Mouse (Mus musculus): ENCODE results near the gene Pdzd2.
A peak's percentile ranks its signal among the peaks of the same experiment; 100 is the strongest.

Pdzd2 gene

GRCm38 (mm10) chr15:12577715-12578114 lies 162.0 kb downstream of the Pdzd2 start:
- no peak for DNase-seq (ENCODE audit: low spot score in 2 of 2)

GRCm38 (mm10) chr15:12577054-12577696 lies 162.5 kb downstream of the Pdzd2 start:
- peak in 1 of 2 experiments; percentile 38 for DNase-seq (ENCODE audit: low spot score in 2 of 2)

- DNase-seq (ENCODE audit: low spot score in 2 of 2), result no peak
These were observed 166.1 kb downstream of the Pdzd2 start for GRCm38 (mm10) chr15:12573621-12574020.

- no peak for DNase-seq (ENCODE audit: low spot score in 2 of 2)
These were observed 168.6 kb downstream of the Pdzd2 start for GRCm38 (mm10) chr15:12571168-12571567.

- no peak for DNase-seq (ENCODE audit: low spot score in 2 of 2)
These were observed 172.9 kb downstream of the Pdzd2 start for GRCm38 (mm10) chr15:12566637-12567440.

GRCm38 (mm10) chr15:12565281-12565680 lies 174.4 kb downstream of the Pdzd2 start:
- no peak for DNase-seq (ENCODE audit: low spot score in 2 of 2)

- DNase-seq (ENCODE audit: low spot score in 2 of 2), result no peak
These were observed 179.2 kb downstream of the Pdzd2 start for GRCm38 (mm10) chr15:12560505-12560904.

GRCm38 (mm10) chr15:12557663-12558436 lies 181.9 kb downstream of the Pdzd2 start:
- DNase-seq (ENCODE audit: low spot score in 2 of 2), result no peak

- no peak for DNase-seq (ENCODE audit: low spot score in 2 of 2)
These were observed 186.5 kb downstream of the Pdzd2 start for GRCm38 (mm10) chr15:12553211-12553610.

- no peak for DNase-seq (ENCODE audit: low spot score in 2 of 2)
These were observed 188.8 kb downstream of the Pdzd2 start for GRCm38 (mm10) chr15:12550919-12551318.

GRCm38 (mm10) chr15:12550376-12550775 lies 189.3 kb downstream of the Pdzd2 start:
- no peak for DNase-seq (ENCODE audit: low spot score in 2 of 2)

GRCm38 (mm10) chr15:12549919-12550305 lies 189.8 kb downstream of the Pdzd2 start:
- DNase-seq (ENCODE audit: low spot score in 2 of 2), result no peak

GRCm38 (mm10) chr15:12549271-12549918 lies 190.3 kb downstream of the Pdzd2 start:
- DNase-seq (ENCODE audit: low spot score in 2 of 2), result peak in 1 of 2 experiments; percentile 18

GRCm38 (mm10) chr15:12548696-12549095 lies 191.0 kb downstream of the Pdzd2 start:
- no peak for DNase-seq (ENCODE audit: low spot score in 2 of 2)

GRCm38 (mm10) chr15:12547640-12548405 lies 191.9 kb downstream of the Pdzd2 start:
- no peak for DNase-seq (ENCODE audit: low spot score in 2 of 2)

- DNase-seq (ENCODE audit: low spot score in 2 of 2), result no peak
These were observed 192.9 kb downstream of the Pdzd2 start for GRCm38 (mm10) chr15:12546781-12547180.

GRCm38 (mm10) chr15:12545671-12546070 lies 194.1 kb downstream of the Pdzd2 start:
- DNase-seq (ENCODE audit: low spot score in 2 of 2), result no peak

GRCm38 (mm10) chr15:12545220-12545619 lies 194.5 kb downstream of the Pdzd2 start:
- DNase-seq (ENCODE audit: low spot score in 2 of 2), result no peak

- no peak for DNase-seq (ENCODE audit: low spot score in 2 of 2)
These were observed 195.9 kb downstream of the Pdzd2 start for GRCm38 (mm10) chr15:12543686-12544325.

- no peak for DNase-seq (ENCODE audit: low spot score in 2 of 2)
These were observed 197.4 kb downstream of the Pdzd2 start for GRCm38 (mm10) chr15:12542316-12542715.

Data from thymus, postnatal 10 days (tissue).